Mouse (Mus musculus): Measurements from ENCODE around the gene St5.

DNA sequence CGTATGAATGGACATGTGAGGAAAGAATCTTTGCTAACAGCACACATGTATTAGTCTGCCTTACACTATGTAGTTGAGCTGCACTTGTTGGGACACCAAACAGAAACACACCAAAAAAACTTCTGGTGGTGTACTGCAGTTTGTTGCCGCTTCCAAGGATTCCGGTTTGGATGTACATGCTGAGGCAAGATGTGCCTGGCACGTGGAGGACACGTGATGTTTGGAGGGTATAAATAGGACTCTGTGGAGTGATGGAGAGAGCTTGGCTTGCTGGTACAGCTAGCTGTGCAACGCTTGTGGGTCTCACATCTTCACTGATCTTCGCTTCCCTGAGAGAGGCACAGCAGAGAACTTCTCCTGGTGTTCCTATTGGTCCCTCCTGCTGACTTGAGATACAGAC is 129.2 kb downstream of the St5 start:
- TF ChIP-seq POLR2A (IDR thresholded peaks at IDR 0.05; ENCODE audit: borderline replicate concordance, extremely low read depth, insufficient read depth, insufficient read length, poor library complexity, severe bottlenecking) (no peak), CTCF (IDR thresholded peaks at IDR 0.05; ENCODE audit: borderline replicate concordance, extremely low read depth, insufficient read depth, insufficient read length) (no peak)
